In the genomic region with DNA sequence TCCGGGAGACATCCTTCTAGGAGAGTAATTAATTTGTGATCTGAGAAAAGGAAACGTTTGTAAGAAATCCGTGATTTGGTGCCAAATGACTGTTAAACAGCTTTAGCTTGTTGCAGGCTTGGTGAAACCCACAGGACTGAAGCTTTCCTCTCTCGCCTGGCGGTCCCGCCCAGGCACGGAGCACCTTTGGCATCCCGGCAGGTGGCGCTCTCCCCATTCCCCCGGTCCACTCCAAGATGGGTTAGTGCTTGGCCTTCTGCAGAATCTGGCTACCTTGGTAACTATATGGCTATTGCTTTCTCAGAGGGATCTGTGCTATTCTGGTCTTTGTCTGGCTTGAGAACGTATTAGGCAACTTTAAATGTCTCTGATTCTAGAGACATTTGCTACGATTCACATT, we compare ENCODE assay signal across 8 mouse cellular contexts. TPM values are rescaled to one million over a fixed set of nuclear protein-coding genes. Genes with fewer than 3 reads are reported as not detected.
DNase-seq lines count a peak whose midpoint lies in the region; ATAC-seq and TF ChIP-seq lines count a peak whose summit lies in the region.

No protein-coding gene starts in this region.

- ATAC-seq in Patski = peak; percentile 83
- ATAC-seq in megakaryocyte progenitor cell, adult 5-6 weeks (replicated peaks; ENCODE audit: poor library complexity) = peak; percentile 99

- H3K27me3 ChIP-seq in Patski = no peaks in the 10 kb centered on the region

- in situ Hi-C loops in Patski (cut with MboI; ENCODE audit: low pct_unique_long_range_greater_than_20kb) = loop anchor here (5.0 kb wide), 1 partner anchor 143 kb away; no protein-coding TSS in a partner anchor

- POLR2A ChIA-PET in Patski (lab: Charles Lee) = interaction anchor here (1.9 kb wide), 1 partner anchor 142 kb away, joined by 5 read pairs; no protein-coding TSS in a partner anchor

- peak; percentile 9 for DNase-seq in Patski (ENCODE audit: low read depth, low spot score)
- DNase-seq in cerebellum, postnatal 10 days = peak; percentile 90 to 91
- DNase-seq in frontal cortex, postnatal 14 days (ENCODE audit: low spot score in 2 of 2) = peak; percentile 27 to 67
- peak; percentile 85 for DNase-seq in induced T-regulatory cell, adult 2 months (ENCODE audit: low read depth)
- peak; percentile 80 to 83 for DNase-seq in left cerebral cortex, adult 18-20 months (ENCODE audit: low spot score in 2 of 2)
- DNase-seq in right cerebral cortex, adult 18-20 months = peak; percentile 76
- peak; percentile 73 to 77 for DNase-seq in urinary bladder, adult 18-20 months (ENCODE audit: low spot score in 2 of 2)

- peak; percentile 95 for TF ChIP-seq CTCF in Patski (IDR thresholded peaks at IDR 0.05)

- CTCF ChIA-PET in Patski (lab: Charles Lee) = interaction anchor here (0.6 to 2.6 kb wide), 14 partner anchors 13 to 165 kb away, joined by 3 to 38 read pairs (median 3); no protein-coding TSS in a partner anchor

RNA-seq across cellular contexts. Expression of gene Fam129a, which starts 6.6 kb away (rescaled TPM):
- 0.27 TPM for polyA plus RNA-seq in Patski (2021)
- 1 to 10 TPM; 1.4 to 1.5 TPM for total RNA-seq in left cerebral cortex, adult 18-20 months (2021)
- total RNA-seq in megakaryocyte progenitor cell, adult 5-6 weeks (2015) = 4.9 and 7.1 TPM in 2 replicates
- total RNA-seq in megakaryocyte progenitor cell, adult 5-6 weeks (2017) = 8.0 and 8.9 TPM in 2 replicates

Comparison
In these comparisons a context has a peak if more than half of its experiments do, and no peak if none do; other contexts are left out.
1. Peak in every context shown above with its lines: DNase-seq and ATAC-seq.
2. DNase-seq: peak in every context shown above with its lines; median percentile 90 in cerebellum, postnatal 10 days; 85 in induced T-regulatory cell, adult 2 months; 82 in left cerebral cortex, adult 18-20 months; 76 in right cerebral cortex, adult 18-20 months; 75 in urinary bladder, adult 18-20 months; 47 in frontal cortex, postnatal 14 days; 9 in Patski.